9 mouse cellular contexts compared by ENCODE assay signal in genomic region chr5:111754484-111755139, GRCm38 (mm10). TPM values are rescaled to one million over a fixed set of nuclear protein-coding genes. Genes with fewer than 3 reads are reported as not detected.
A peak's percentile ranks its signal among the peaks of the same experiment; 100 is the strongest.
DNase-seq lines count a peak whose midpoint lies in the region; ATAC-seq lines count a peak whose summit lies in the region.
"Had no signal": no experiment of that assay in that cellular context is flagged by ENCODE, and none has a peak within 500 bp of the region (broad histone marks: within the 10 kb centered on the region; RNA-seq: fewer than 3 reads in every experiment).

No protein-coding gene starts in this region.

- H3K27ac ChIP-seq in heart, embryonic 12.5 days (ENCODE audit: poor library complexity, severe bottlenecking): no peak overlapping the region; the same call in 1 of the 2 replicates
- peak overlapping the region; percentile 88 for H3K27ac ChIP-seq in hindbrain, embryonic 11.5 days (ENCODE audit: low read depth, low read length)
- H3K27ac ChIP-seq in midbrain, embryonic 10.5 days (replicated peaks): peak overlapping the region; percentile 85

- H3K4me3 ChIP-seq in heart, embryonic 12.5 days: peak overlapping the region; percentile 31
- peak overlapping the region; percentile 13; the same call in 1 of the 2 replicates for H3K4me3 ChIP-seq in hindbrain, embryonic 11.5 days (ENCODE audit: low read depth, low read length)
- peak overlapping the region; percentile 42 for H3K4me3 ChIP-seq in midbrain, embryonic 10.5 days

- 0 out of 2 replicates have a peak, but pooled peaks have one; percentile 31 for ATAC-seq in heart, embryonic 12.5 days (ENCODE audit: insufficient number of reproducible peaks, low FRiP score)
- ATAC-seq in hindbrain, embryonic 11.5 days (ENCODE audit: low FRiP score): peak; percentile 73

- peak overlapping the region; percentile 62 for H3K4me2 ChIP-seq in heart, embryonic 12.5 days
- peak overlapping the region; percentile 41 for H3K4me2 ChIP-seq in hindbrain, embryonic 11.5 days (replicated peaks; ENCODE audit: low read depth, low read length)

- H3K4me1 ChIP-seq in heart, embryonic 12.5 days (replicated peaks): peaks cover 10% of the 10 kb centered on the region
- peaks cover 9% of the 10 kb centered on the region for H3K4me1 ChIP-seq in hindbrain, embryonic 11.5 days (replicated peaks; ENCODE audit: control insufficient read depth, insufficient read depth, low read length)
- H3K4me1 ChIP-seq in midbrain, embryonic 10.5 days: peaks cover 33% of the 10 kb centered on the region

- H3K27me3 ChIP-seq in heart, embryonic 12.5 days (replicated peaks): no peaks in the 10 kb centered on the region; the same call in 1 of the 2 replicates
- H3K27me3 ChIP-seq in hindbrain, embryonic 11.5 days (ENCODE audit: control insufficient read depth, insufficient read depth, low read length): no peaks in the 10 kb centered on the region
- peaks cover 27% of the 10 kb centered on the region for H3K27me3 ChIP-seq in midbrain, embryonic 10.5 days (ENCODE audit: low read depth, poor library complexity, severe bottlenecking)

- H3K36me3 ChIP-seq in heart, embryonic 12.5 days: no peaks in the 10 kb centered on the region
- no peaks in the 10 kb centered on the region for H3K36me3 ChIP-seq in hindbrain, embryonic 11.5 days (ENCODE audit: control insufficient read depth, insufficient read depth, low read length)
- peaks cover 9% of the 10 kb centered on the region for H3K36me3 ChIP-seq in midbrain, embryonic 10.5 days

- peak overlapping the region; percentile 58; the same call in 1 of the 2 replicates for H3K9ac ChIP-seq in heart, embryonic 12.5 days
- peak overlapping the region; percentile 54; the same call in 1 of the 2 replicates for H3K9ac ChIP-seq in hindbrain, embryonic 11.5 days (ENCODE audit: low read depth, low read length)

- no peaks in the 10 kb centered on the region for H3K9me3 ChIP-seq in heart, embryonic 12.5 days (replicated peaks)
- H3K9me3 ChIP-seq in hindbrain, embryonic 11.5 days (ENCODE audit: control insufficient read depth, low read length): no peaks in the 10 kb centered on the region
- peaks cover 9% of the 10 kb centered on the region; the same call in 1 of the 2 replicates for H3K9me3 ChIP-seq in midbrain, embryonic 10.5 days (replicated peaks)

- WGBS in heart, embryonic 12.5 days: 32% methylated on average over 16 of the region's 16 CpGs
- 31% methylated on average over 16 of the region's 16 CpGs for WGBS in hindbrain, embryonic 11.5 days
- 35% methylated on average over 16 of the region's 16 CpGs for WGBS in midbrain, embryonic 10.5 days

- DNase-seq in heart, adult 11 months: no peak
- DNase-seq in T-cell, adult 2 months (ENCODE audit: low spot score): peak; percentile 11
- DNase-seq in hindbrain, embryonic 11.5 days (ENCODE audit: low spot score): peak; percentile 45
- peak; percentile 29 for DNase-seq in midbrain, embryonic 10.5 days (ENCODE audit: low spot score)
- DNase-seq in thymus, postnatal 4 days: peak; percentile 31
- DNase-seq in cerebellum, adult 9-11 months: no peak
- DNase-seq in kidney, postnatal 4 days: no peak

RNA-seq across cellular contexts. Expression of gene Gm26897, which starts 20.9 kb away (rescaled TPM):
- polyA plus RNA-seq in heart, embryonic 12.5 days (2016; fragmentation: Nextera tagmentation; extraction: Ambion mirVana): not detected in 2 replicates
- not detected in 2 replicates for polyA plus RNA-seq in hindbrain, embryonic 11.5 days (2014; fragmentation: Nextera tagmentation; extraction: Ambion mirVana)
- not detected in 2 replicates for polyA plus RNA-seq in midbrain, embryonic 10.5 days (2016; fragmentation: Nextera tagmentation; extraction: Ambion mirVana)
- polyA plus RNA-seq: gonadal fat pad, adult 2 months had no signal

Comparison
In these comparisons a context has a peak if more than half of its experiments do, and no peak if none do; other contexts are left out.
1. DNase-seq: peak in T-cell, adult 2 months (single experiment), hindbrain, embryonic 11.5 days (single experiment), midbrain, embryonic 10.5 days (single experiment) and thymus, postnatal 4 days (single experiment); none in heart, adult 11 months (single experiment), cerebellum, adult 9-11 months (single experiment) and kidney, postnatal 4 days (0 of 2).
2. Peak in every context shown above with its lines, with median percentiles within 50 percentile points of each other: H3K4me3 ChIP-seq.